18 mouse cellular contexts compared by ENCODE assay signal in genomic region chr2:29627337-29627736, GRCm38 (mm10).
"Had no signal": no experiment of that assay in that cellular context is flagged by ENCODE, and none has a peak within 500 bp of the region (broad histone marks: within the 10 kb centered on the region; RNA-seq: fewer than 3 reads in every experiment).

No protein-coding gene starts in this region.

- H3K4me2 ChIP-seq: limb, embryonic 15.5 days; liver, embryonic 12.5 days; lung, embryonic 14.5 days; midbrain, embryonic 13.5 days; neural tube, embryonic 12.5 days; stomach, embryonic 15.5 days had no signal

- H3K9ac ChIP-seq: limb, embryonic 15.5 days; liver, embryonic 12.5 days; lung, embryonic 14.5 days; midbrain, embryonic 13.5 days; neural tube, embryonic 12.5 days; stomach, embryonic 15.5 days had no signal

- H3K27ac ChIP-seq: kidney, postnatal 0 days; limb, embryonic 15.5 days; macrophage; midbrain, embryonic 13.5 days; neural tube, embryonic 12.5 days; stomach, embryonic 15.5 days had no signal

- H3K27me3 ChIP-seq: limb, embryonic 15.5 days; liver, embryonic 12.5 days; megakaryocyte, embryonic 14.5 days; midbrain, embryonic 13.5 days; neural tube, embryonic 12.5 days; stomach, embryonic 15.5 days had no signal

- ATAC-seq: liver, embryonic 12.5 days; midbrain, embryonic 13.5 days had no signal

- H3K9me3 ChIP-seq: limb, embryonic 15.5 days; liver, embryonic 12.5 days; megakaryocyte, embryonic 14.5 days; midbrain, embryonic 13.5 days; neural tube, embryonic 12.5 days; stomach, embryonic 15.5 days had no signal

- H3K36me3 ChIP-seq: limb, embryonic 15.5 days; midbrain, embryonic 13.5 days; stomach, embryonic 15.5 days had no signal

- H3K4me3 ChIP-seq: limb, embryonic 15.5 days; liver, embryonic 12.5 days; megakaryocyte, embryonic 14.5 days; midbrain, embryonic 13.5 days; neural tube, embryonic 12.5 days; stomach, embryonic 15.5 days had no signal

- DNase-seq: kidney, adult 9 months; kidney, postnatal 36 days; layer of hippocampus, adult 9-11 months; layer of hippocampus, postnatal 36 days; lung, embryonic 14.5 days; lung, postnatal 14 days; retina, postnatal 1 day; right cerebral cortex, postnatal 4 days; thymus, adult 2 months; thymus, postnatal 25 days had no signal
